Mouse (Mus musculus) myocyte (in vitro differentiated cells): ENCODE data around the gene Lrrc4c. TPM values are rescaled to one million over a fixed set of nuclear protein-coding genes. Genes with fewer than 3 reads are reported as not detected.

Experiments
- H3K27me3 ChIP-seq: one replicate; pipeline ENCODE4 v1.6.1; 2011; ENCODE audit not compliant: control insufficient read depth, insufficient read depth, insufficient read length
- H3K36me3 ChIP-seq: one replicate; pipeline ENCODE4 v1.6.1; 2011; ENCODE audit not compliant: control insufficient read depth, insufficient read depth
- H3K4me2 ChIP-seq: one replicate; pipeline ENCODE4 v1.6.1; 2011; ENCODE audit warnings: low read depth, control low read depth
- H3K4me3 ChIP-seq: one replicate; pipeline ENCODE4 v1.5.1; 2011; ENCODE audit warnings: mild to moderate bottlenecking, control low read depth, moderate library complexity
- H3K79me2 ChIP-seq: one replicate; pipeline ENCODE4 v1.6.1; 2011; ENCODE audit not compliant: control insufficient read depth, insufficient read depth
- H3ac ChIP-seq: one replicate; pipeline ENCODE4 v1.6.1; 2011; ENCODE audit not compliant: control insufficient read depth, insufficient read length
- CEBPB ChIP-seq: IDR thresholded peaks from 2 replicates; pipeline ENCODE4 v1.6.1; 2011; ENCODE audit warnings: mild to moderate bottlenecking, moderate library complexity; ENCODE audit not compliant: poor library complexity, insufficient read depth, severe bottlenecking
- E2F4 ChIP-seq: IDR thresholded peaks from one replicate; pipeline ENCODE4 v1.6.1; 2011; ENCODE audit warnings: mild to moderate bottlenecking, control low read depth, moderate library complexity; ENCODE audit not compliant: insufficient read depth
- MAX ChIP-seq: IDR thresholded peaks from one replicate; pipeline ENCODE4 v1.6.1; 2011; ENCODE audit warnings: low read depth, mild to moderate bottlenecking, control low read depth
- MYOD1 ChIP-seq, 3 experiments: IDR thresholded peaks; one replicate each; pipeline ENCODE4 v1.6.1; 2011; ENCODE audit warnings: control low read depth in 2 of 3, low read depth in 2 of 3, mild to moderate bottlenecking in 2 of 3, moderate library complexity in 1 of 3; ENCODE audit not compliant: insufficient read length in 2 of 3, control insufficient read depth in 1 of 3
- MYOG ChIP-seq, 3 experiments: IDR thresholded peaks; one replicate each; pipeline ENCODE4 v1.6.1; 2011; ENCODE audit warnings: control low read depth in 2 of 3, low read depth in 2 of 3, mild to moderate bottlenecking in 2 of 3; ENCODE audit not compliant: insufficient read length in 2 of 3, control insufficient read depth in 1 of 3, insufficient read depth in 1 of 3
- POLR2A ChIP-seq: IDR thresholded peaks from one replicate; pipeline ENCODE4 v1.6.1; 2011; ENCODE audit warnings: low read depth, mild to moderate bottlenecking, control low read depth, moderate library complexity; ENCODE audit not compliant: insufficient read length
- POLR2AphosphoS2 ChIP-seq: IDR thresholded peaks from one replicate; pipeline ENCODE4 v1.6.1; 2011; ENCODE audit warnings: low read depth, control low read depth; ENCODE audit not compliant: insufficient read length
- REST ChIP-seq: IDR thresholded peaks from one replicate; pipeline ENCODE4 v1.6.1; 2011; ENCODE audit warnings: mild to moderate bottlenecking, control low read depth, moderate library complexity; ENCODE audit not compliant: insufficient read depth, insufficient read length
- SRF ChIP-seq: IDR thresholded peaks from one replicate; pipeline ENCODE4 v1.6.1; 2011; ENCODE audit warnings: low read depth; ENCODE audit not compliant: control insufficient read depth, insufficient read length
- TCF12 ChIP-seq: IDR thresholded peaks from one replicate; pipeline ENCODE4 v1.6.1; 2011; ENCODE audit warnings: mild to moderate bottlenecking, control low read depth; ENCODE audit not compliant: poor library complexity, insufficient read depth, severe bottlenecking
- TCF3 ChIP-seq: IDR thresholded peaks from one replicate; pipeline ENCODE4 v1.6.1; 2011; ENCODE audit warnings: low read depth, control low read depth; ENCODE audit not compliant: insufficient read length
- USF1 ChIP-seq: IDR thresholded peaks from one replicate; pipeline ENCODE4 v1.6.1; 2011; ENCODE audit warnings: low read depth, mild to moderate bottlenecking, control low read depth, moderate library complexity
- polyA plus RNA-seq: library from polyadenylated mRNA; unstranded; fragments of >200 nt; fragmentation: generic; extraction: Trizol; gene quantifications from one replicate; pipeline ENCODE4 v1.2.1, GENCODE M21; 2012; ENCODE audit warnings: missing spikeins

Lrrc4c gene
- polyA plus RNA-seq, result 1.1 TPM

- H3K79me2 ChIP-seq, result no peaks in the 10 kb centered on the region
- H3K4me2 ChIP-seq, result no peak within 1 kb of the TSS
- no peaks in the 10 kb centered on the region for H3K27me3 ChIP-seq
- TF ChIP-seq USF1 (no peak), E2F4 (no peak), TCF3 (no peak), TCF12 (no peak), POLR2AphosphoS2 (no peak), MYOG (IDR thresholded peaks at IDR 0.05; ENCODE audit: control insufficient read depth in 1 of 3, insufficient read depth in 1 of 3, insufficient read length in 2 of 3, low read depth in 2 of 3) (no peak), REST (no peak), MAX (no peak), POLR2A (no peak), CEBPB (no peak)
- no peak within 1 kb of the TSS for H3K4me3 ChIP-seq
- H3K36me3 ChIP-seq, result no peaks in the 10 kb centered on the region
- H3ac ChIP-seq, result no peak within 1 kb of the TSS
Observed at GRCm38 (mm10) chr2:96317387-96318299, at the start of gene Lrrc4c. Lrrc4c (plus strand) TSS chr2:96318169.

- no peaks in the 10 kb centered on the region for H3K79me2 ChIP-seq
- no peak overlapping the region for H3K4me2 ChIP-seq
- H3K27me3 ChIP-seq, result no peaks in the 10 kb centered on the region
- TF ChIP-seq TCF12, result no peak
- no peak for TF ChIP-seq TCF3
- TF ChIP-seq CEBPB, result no peak
- TF ChIP-seq MYOD1 (IDR thresholded peaks at IDR 0.05; ENCODE audit: control insufficient read depth in 1 of 3, insufficient read length in 2 of 3, low read depth in 2 of 3), result no peak
- TF ChIP-seq SRF, result no peak
- TF ChIP-seq MAX, result no peak
- no peak for TF ChIP-seq E2F4
- no peak for TF ChIP-seq POLR2A
- H3ac ChIP-seq, result no peak overlapping the region
- H3K36me3 ChIP-seq, result no peaks in the 10 kb centered on the region
- H3K4me3 ChIP-seq, result no peak overlapping the region
Observed at GRCm38 (mm10) chr2:96275061-96275460, 42.9 kb upstream of the Lrrc4c start.

- Histone ChIP-seq H3K4me3 (no peak overlapping the region), H3K4me2 (no peak overlapping the region), H3ac (no peak overlapping the region), H3K27me3 (no peaks in the 10 kb centered on the region), H3K36me3 (no peaks in the 10 kb centered on the region), H3K79me2 (no peaks in the 10 kb centered on the region)
- TF ChIP-seq SRF (no peak), USF1 (no peak), CEBPB (no peak), MYOG (IDR thresholded peaks at IDR 0.05; ENCODE audit: control insufficient read depth in 1 of 3, insufficient read depth in 1 of 3, insufficient read length in 2 of 3, low read depth in 2 of 3) (no peak), TCF3 (no peak), REST (no peak)
Observed at GRCm38 (mm10) chr2:96282926-96283325, 35.0 kb upstream of the Lrrc4c start.

- H3K27me3 ChIP-seq, result no peaks in the 10 kb centered on the region
Observed at GRCm38 (mm10) chr2:96287512-96287911, 30.5 kb upstream of the Lrrc4c start.

More at GRCm38 (mm10) chr2:96287512-96287911, 30.5 kb upstream of the Lrrc4c start:
- no peak overlapping the region for H3K4me3 ChIP-seq
- no peak overlapping the region for H3ac ChIP-seq
- no peaks in the 10 kb centered on the region for H3K79me2 ChIP-seq
- TF ChIP-seq POLR2AphosphoS2 (no peak), MAX (no peak), MYOD1 (IDR thresholded peaks at IDR 0.05; ENCODE audit: control insufficient read depth in 1 of 3, insufficient read length in 2 of 3, low read depth in 2 of 3) (no peak), TCF12 (no peak), SRF (no peak), MYOG (IDR thresholded peaks at IDR 0.05; ENCODE audit: control insufficient read depth in 1 of 3, insufficient read depth in 1 of 3, insufficient read length in 2 of 3, low read depth in 2 of 3) (no peak), E2F4 (no peak), TCF3 (no peak), POLR2A (no peak), USF1 (no peak), CEBPB (no peak), REST (no peak)
- H3K4me2 ChIP-seq, result no peak overlapping the region
- H3K36me3 ChIP-seq, result no peaks in the 10 kb centered on the region
